Mouse (Mus musculus): ENCODE results near the gene Cacna2d4. TPM values are rescaled to one million over a fixed set of nuclear protein-coding genes. Genes with fewer than 3 reads are reported as not detected.

Gene Cacna2d4
- polyA plus RNA-seq, 1 experiment from 2014 or later: 0.19 TPM

DNA sequence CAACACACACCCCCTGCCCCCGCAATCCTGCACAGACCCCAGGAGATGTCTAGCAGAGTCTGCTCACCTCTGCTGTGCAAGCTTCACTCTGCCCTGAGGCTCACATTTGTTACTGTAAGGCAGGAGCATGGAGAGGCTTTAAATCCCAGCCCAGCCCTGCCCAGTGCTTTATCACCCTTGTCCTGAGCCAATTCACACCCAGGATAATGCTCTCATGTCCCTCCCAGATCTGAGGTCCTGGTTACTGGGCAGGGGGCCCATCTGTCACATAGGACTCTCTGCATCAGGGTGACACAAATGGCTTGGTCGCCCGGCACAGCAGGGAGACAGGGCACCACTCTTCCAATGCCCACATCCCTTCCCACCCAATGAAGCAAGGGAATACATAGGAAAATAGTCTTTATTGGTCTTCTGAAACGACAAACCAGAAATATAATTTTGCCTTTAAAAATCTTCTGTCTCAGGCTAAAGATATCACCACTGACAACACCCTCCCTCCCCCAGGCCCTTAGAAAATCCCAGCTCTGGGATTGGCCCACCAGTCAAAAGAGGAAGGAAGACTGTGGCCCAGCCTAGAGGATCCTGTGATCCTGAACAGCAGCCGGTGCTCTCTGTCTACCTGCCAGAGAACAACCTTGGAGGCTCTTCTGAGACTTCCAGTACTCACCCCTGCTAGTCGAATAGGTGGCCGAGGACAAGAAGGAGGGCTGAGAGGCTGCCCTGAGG lies 78.6 kb downstream of the Cacna2d4 start:
- no peak overlapping the region for H3K4me2 ChIP-seq
- H3K4me3 ChIP-seq: no peak overlapping the region
- H3K4me1 ChIP-seq: 0 out of 2 replicates have a peak, but pooled peaks cover 7% of the 10 kb centered on the region
- H3K9me3 ChIP-seq: peaks cover 5% of the 10 kb centered on the region; the same call in 1 of the 2 replicates
- WGBS: 34% methylated on average over 7 of the region's 7 CpGs
- no peak for ATAC-seq (ENCODE audit: borderline replicate concordance, extremely low read depth, low FRiP score, low TSS enrichment)
- H3K27me3 ChIP-seq: no peaks in the 10 kb centered on the region
- no peak overlapping the region for H3K9ac ChIP-seq
- H3K36me3 ChIP-seq: no peaks in the 10 kb centered on the region
- H3K27ac ChIP-seq: no peak overlapping the region

DNA sequence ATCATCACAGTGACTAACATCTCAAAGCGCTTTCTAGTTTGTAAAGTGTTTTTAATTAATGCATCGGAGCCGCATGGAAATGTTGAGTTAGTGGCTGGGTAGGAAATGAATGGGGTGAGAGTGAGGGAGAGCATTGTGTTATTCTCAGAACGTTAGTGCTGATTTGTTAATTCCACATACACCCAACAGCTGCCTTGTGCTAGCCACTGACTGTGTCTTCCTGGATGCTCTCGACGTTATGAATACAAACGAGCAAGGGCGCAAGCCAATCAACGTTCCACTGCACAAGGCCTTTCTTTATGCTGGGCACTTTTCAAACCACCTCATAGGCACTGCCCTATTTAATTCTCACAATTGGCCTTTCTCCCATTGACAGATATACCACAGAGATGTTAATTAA lies 82.4 kb downstream of the Cacna2d4 start:
- Histone ChIP-seq H3K9ac (no peak overlapping the region), H3K4me3 (no peak overlapping the region), H3K36me3 (no peaks in the 10 kb centered on the region), H3K4me1 (no peaks in the 10 kb centered on the region), H3K27me3 (0 out of 2 replicates have a peak, but pooled peaks cover 3% of the 10 kb centered on the region), H3K27ac (no peak overlapping the region), H3K9me3 (peaks cover 5% of the 10 kb centered on the region; the same call in 1 of the 2 replicates), H3K4me2 (no peak overlapping the region)
- ATAC-seq (ENCODE audit: borderline replicate concordance, extremely low read depth, low FRiP score, low TSS enrichment): no peak
- 79% methylated on average over 9 of the region's 9 CpGs for WGBS

DNA sequence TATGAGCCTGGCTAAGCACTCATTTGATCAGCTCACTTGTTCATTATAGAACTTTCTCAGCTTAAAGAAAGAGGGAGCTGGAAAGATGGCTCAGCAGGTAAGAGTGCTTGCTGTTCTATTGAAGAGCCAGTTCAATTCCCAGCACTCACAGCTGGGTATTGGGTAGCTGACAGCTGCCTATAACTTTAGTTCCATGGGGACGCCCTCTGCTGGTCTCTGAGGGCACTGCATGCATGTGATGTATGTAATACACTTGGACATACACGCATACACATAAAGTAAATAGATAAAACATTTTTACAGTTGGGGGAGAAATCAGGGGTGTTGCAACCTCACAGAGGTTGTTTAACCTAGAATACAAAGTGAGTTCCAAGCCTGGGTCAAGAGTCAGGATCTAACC lies 83.0 kb downstream of the Cacna2d4 start:
- 0 out of 2 replicates have a peak, but pooled peaks cover 7% of the 10 kb centered on the region for H3K27me3 ChIP-seq

DNA sequence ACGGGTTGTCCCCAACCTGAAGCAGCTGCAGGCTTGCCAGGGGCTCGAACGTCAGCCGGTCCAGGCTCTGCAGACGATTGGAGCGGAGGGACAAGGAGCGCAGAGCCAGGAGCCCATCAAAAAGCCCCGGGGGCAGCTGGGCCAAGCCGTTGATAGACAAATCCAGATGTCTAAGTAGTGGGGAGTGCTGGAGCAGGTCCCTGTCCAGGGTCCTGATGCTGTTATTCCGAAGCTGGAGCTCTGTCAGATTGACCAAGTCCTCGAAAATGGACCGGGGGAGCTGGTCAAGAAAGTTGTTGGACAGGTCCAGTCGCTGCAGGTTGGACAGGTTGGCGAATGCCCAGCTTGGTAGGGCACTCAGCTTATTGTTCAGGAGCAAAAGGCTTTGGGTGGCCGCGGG lies 84.2 kb downstream of the Cacna2d4 start:
- H3K4me3 ChIP-seq: no peak overlapping the region
- no peak overlapping the region for H3K9ac ChIP-seq
- no peaks in the 10 kb centered on the region for H3K4me1 ChIP-seq
- WGBS: 20% methylated on average over 16 of the region's 16 CpGs
- ATAC-seq (ENCODE audit: borderline replicate concordance, extremely low read depth, low FRiP score, low TSS enrichment): no peak
- peaks cover 5% of the 10 kb centered on the region; the same call in 1 of the 2 replicates for H3K9me3 ChIP-seq
- no peak overlapping the region for H3K4me2 ChIP-seq
- no peak overlapping the region for H3K27ac ChIP-seq
- H3K27me3 ChIP-seq: 0 out of 2 replicates have a peak, but pooled peaks cover 7% of the 10 kb centered on the region
- H3K36me3 ChIP-seq: no peaks in the 10 kb centered on the region

More for the DNA sequence above, 83.0 kb downstream of the Cacna2d4 start:
- peaks cover 5% of the 10 kb centered on the region; the same call in 1 of the 2 replicates for H3K9me3 ChIP-seq
- no peak overlapping the region for H3K9ac ChIP-seq
- no peak for ATAC-seq (ENCODE audit: borderline replicate concordance, extremely low read depth, low FRiP score, low TSS enrichment)
- H3K4me2 ChIP-seq: no peak overlapping the region
- no peak overlapping the region for H3K4me3 ChIP-seq
- H3K36me3 ChIP-seq: no peaks in the 10 kb centered on the region
- 76% methylated on average over 2 of the region's 2 CpGs for WGBS
- no peak overlapping the region for H3K27ac ChIP-seq
- no peaks in the 10 kb centered on the region for H3K4me1 ChIP-seq

DNA sequence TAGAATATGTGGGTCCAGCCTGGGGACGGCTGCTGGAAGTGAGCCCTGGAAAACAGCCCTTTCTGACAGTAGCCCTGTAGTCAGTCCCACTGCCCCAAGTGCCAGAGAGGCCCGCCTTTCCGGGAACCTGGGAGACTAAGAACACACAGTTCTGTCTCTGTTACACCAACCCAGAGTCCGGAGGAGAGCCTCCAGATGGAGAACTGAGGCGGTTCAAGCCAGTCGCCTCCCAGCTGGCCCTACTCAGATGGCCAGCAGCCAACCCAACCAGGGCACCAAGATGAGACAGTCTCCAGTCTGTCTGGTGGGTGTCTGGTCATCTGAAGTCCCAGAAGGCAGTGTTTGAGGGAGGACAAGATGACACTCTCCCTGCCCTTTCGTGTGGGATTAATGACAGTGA lies 85.4 kb downstream of the Cacna2d4 start:
- Histone ChIP-seq H3K4me1 (no peaks in the 10 kb centered on the region), H3K9me3 (peaks cover 5% of the 10 kb centered on the region; the same call in 1 of the 2 replicates), H3K27me3 (peaks cover 7% of the 10 kb centered on the region; the same call in 1 of the 2 replicates), H3K4me3 (no peak overlapping the region), H3K9ac (no peak overlapping the region), H3K27ac (no peak overlapping the region), H3K36me3 (no peaks in the 10 kb centered on the region), H3K4me2 (no peak overlapping the region)
- ATAC-seq (ENCODE audit: borderline replicate concordance, extremely low read depth, low FRiP score, low TSS enrichment): no peak
- WGBS: 60% methylated on average over 7 of the region's 7 CpGs

DNA sequence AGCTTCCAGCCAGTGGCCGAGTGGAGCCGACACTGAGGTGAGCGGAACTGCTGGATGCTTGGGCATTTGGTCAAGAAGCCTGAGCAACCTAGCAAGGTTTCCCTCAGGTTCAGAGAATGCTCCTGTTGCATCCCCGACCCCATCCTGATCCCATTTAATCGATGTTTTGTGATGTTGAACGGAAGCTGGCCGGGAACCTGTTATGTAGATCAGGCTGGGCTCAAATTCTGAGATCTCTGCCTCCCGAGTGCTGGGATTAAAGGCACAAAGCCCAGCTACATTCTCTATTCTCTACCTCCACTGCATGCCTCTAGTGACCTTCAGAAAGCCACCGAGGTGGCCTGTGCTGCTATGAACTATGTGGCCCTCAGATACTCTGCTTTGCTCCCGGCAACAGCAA lies 88.5 kb downstream of the Cacna2d4 start:
- Histone ChIP-seq H3K4me2 (no peak overlapping the region), H3K4me3 (no peak overlapping the region), H3K27ac (no peak overlapping the region), H3K9me3 (no peaks in the 10 kb centered on the region), H3K27me3 (peaks cover 35% of the 10 kb centered on the region), H3K4me1 (peaks cover 16% of the 10 kb centered on the region), H3K36me3 (no peaks in the 10 kb centered on the region), H3K9ac (no peak overlapping the region)
- no peak for ATAC-seq (ENCODE audit: borderline replicate concordance, extremely low read depth, low FRiP score, low TSS enrichment)
- WGBS: 66% methylated on average over 10 of the region's 10 CpGs

DNA sequence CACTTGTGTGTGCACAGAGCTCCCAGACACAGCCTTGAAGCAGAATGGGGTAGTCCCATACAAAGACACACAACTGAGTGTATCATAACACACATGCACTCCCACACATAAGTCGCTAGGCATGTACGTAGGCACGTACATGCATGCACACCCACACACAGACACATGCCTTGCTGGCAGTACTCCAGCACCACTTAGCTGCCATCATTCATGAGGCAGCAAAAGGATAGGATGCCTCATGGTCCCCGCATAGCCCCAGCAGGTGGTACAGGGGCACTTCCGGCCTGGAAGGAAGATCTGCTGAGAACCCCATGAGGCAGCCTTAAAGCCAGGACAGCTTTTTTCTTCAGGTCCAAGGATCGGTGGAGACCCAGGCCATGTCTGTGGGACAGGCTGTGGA lies 89.7 kb downstream of the Cacna2d4 start:
- Histone ChIP-seq H3K9ac (no peak overlapping the region), H3K9me3 (no peaks in the 10 kb centered on the region), H3K27ac (no peak overlapping the region), H3K36me3 (no peaks in the 10 kb centered on the region), H3K4me1 (peaks cover 27% of the 10 kb centered on the region), H3K4me2 (no peak overlapping the region), H3K4me3 (no peak overlapping the region), H3K27me3 (peaks cover 44% of the 10 kb centered on the region)
- 65% methylated on average over 6 of the region's 6 CpGs for WGBS
- no peak for ATAC-seq (ENCODE audit: borderline replicate concordance, extremely low read depth, low FRiP score, low TSS enrichment)

DNA sequence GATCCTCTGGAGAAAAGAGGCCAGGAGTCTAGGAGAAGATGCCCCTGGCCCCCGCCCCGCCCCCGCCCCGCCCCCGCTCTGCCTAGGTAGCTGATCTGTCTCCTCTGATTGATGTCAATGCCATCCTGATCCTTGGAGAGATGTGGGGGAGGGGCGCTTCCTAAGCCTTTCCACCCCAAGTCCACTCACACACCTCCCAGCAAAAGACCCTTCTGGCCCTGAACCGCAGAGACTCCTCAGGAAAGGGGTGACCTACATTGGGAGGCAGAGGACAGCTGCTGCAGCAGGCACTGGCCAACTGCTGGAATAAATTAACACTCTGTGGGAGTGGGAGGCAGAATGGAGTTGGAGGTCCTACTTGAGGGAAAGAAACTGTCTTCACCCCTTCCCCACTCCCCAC lies 90.2 kb downstream of the Cacna2d4 start:
- no peak overlapping the region for H3K4me2 ChIP-seq
- H3K9me3 ChIP-seq: no peaks in the 10 kb centered on the region
- no peak overlapping the region for H3K27ac ChIP-seq
- no peak overlapping the region for H3K9ac ChIP-seq
- peaks cover 28% of the 10 kb centered on the region for H3K4me1 ChIP-seq
- peaks cover 49% of the 10 kb centered on the region for H3K27me3 ChIP-seq
- no peak for ATAC-seq (ENCODE audit: borderline replicate concordance, extremely low read depth, low FRiP score, low TSS enrichment)
- no peak overlapping the region for H3K4me3 ChIP-seq
- H3K36me3 ChIP-seq: no peaks in the 10 kb centered on the region
- 22% methylated on average over 6 of the region's 7 CpGs for WGBS

DNA sequence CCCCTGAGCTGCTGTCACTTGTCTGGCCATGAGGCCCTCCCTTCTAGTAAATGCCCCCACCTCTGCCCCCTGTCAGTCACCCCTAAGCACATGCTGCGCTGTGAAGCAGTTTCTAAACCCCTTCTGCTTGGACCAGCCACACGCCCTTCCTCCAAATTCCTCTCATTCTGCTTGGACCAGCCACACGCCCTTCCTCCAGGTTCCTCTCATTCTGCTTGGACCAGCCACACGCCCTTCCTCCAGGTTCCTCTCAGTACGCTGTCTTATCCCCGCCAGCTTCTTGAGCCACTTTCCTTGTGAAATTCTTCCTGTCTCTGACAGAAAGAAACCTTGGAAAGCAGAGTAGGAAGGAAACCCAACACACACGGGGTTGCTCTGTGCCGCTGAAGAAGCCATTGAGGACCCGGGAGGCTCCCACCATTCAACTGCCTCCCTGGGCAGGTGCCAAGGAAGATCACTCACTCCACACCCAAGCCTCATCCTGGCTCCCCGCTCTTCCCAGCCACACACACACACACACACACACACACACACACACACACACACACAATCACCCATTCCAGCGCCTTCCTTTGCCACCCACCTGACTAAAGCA lies 92.3 kb downstream of the Cacna2d4 start:
- no peak for ATAC-seq (ENCODE audit: borderline replicate concordance, extremely low read depth, low FRiP score, low TSS enrichment)
- peaks cover 56% of the 10 kb centered on the region for H3K27me3 ChIP-seq
- H3K4me1 ChIP-seq: peaks cover 37% of the 10 kb centered on the region
- H3K9ac ChIP-seq: no peak overlapping the region
- WGBS: 6% methylated on average over 11 of the region's 11 CpGs
- no peaks in the 10 kb centered on the region for H3K36me3 ChIP-seq
- no peak overlapping the region for H3K27ac ChIP-seq
- no peak overlapping the region for H3K4me3 ChIP-seq
- H3K4me2 ChIP-seq: peak overlapping the region; percentile 27; the same call in 1 of the 2 replicates
- no peaks in the 10 kb centered on the region for H3K9me3 ChIP-seq

DNA sequence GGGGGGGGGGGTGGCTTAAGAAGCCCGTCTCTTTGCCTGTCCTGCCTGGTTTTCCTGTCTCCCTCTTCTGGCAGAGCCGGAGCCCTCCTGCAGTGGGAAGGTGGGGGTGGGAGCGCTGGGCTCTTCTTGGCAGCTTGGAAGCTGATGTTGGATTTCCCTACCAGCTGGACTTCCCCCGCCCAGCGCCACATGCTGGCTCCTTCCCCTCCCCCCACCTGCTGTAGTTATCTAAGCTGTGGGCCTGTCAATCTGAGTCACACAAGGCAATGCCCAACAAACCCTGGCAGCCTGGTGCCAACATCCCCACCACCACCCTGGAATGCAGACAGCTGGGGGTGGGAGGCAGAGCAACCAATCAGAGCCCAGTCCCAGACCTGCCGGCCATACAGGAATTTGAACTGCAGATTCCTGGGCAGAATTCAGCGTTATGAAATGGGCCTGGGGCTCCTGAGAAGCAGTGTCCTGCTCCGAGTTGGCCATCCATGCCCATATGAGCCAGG lies 92.9 kb downstream of the Cacna2d4 start:
- ATAC-seq (ENCODE audit: borderline replicate concordance, extremely low read depth, low FRiP score, low TSS enrichment): no peak
- H3K4me1 ChIP-seq: peaks cover 37% of the 10 kb centered on the region
- WGBS: 4% methylated on average over 8 of the region's 8 CpGs
- no peak overlapping the region for H3K27ac ChIP-seq
- H3K27me3 ChIP-seq: peaks cover 52% of the 10 kb centered on the region
- H3K9me3 ChIP-seq: no peaks in the 10 kb centered on the region
- peak overlapping the region; percentile 27; the same call in 1 of the 2 replicates for H3K4me2 ChIP-seq
- no peak overlapping the region for H3K9ac ChIP-seq
- no peaks in the 10 kb centered on the region for H3K36me3 ChIP-seq
- H3K4me3 ChIP-seq: no peak overlapping the region

DNA sequence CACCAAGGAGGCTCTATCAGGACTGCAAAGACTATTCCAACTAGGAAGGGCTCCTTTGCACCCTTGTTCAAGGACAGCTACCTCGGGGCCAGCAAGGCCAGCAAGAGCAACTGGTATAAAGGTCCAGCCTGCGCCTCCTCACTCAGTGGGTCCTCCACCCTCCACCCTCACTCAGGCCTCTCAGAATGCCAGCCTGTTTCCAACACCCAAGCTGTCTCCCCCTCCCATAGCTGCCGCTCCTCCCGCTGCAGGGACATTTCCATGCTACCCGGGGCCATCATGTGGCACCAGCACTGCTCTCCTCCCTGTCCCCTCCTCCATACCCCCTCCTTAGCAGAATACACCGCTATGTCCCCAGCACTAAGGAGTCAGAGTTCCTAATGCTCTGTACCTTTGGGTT lies 93.6 kb downstream of the Cacna2d4 start:
- Histone ChIP-seq H3K27ac (no peak overlapping the region), H3K4me1 (peaks cover 37% of the 10 kb centered on the region), H3K9ac (no peak overlapping the region), H3K9me3 (no peaks in the 10 kb centered on the region), H3K4me2 (peak overlapping the region; percentile 52), H3K4me3 (no peak overlapping the region; the same call in 1 of the 2 replicates), H3K27me3 (peaks cover 52% of the 10 kb centered on the region), H3K36me3 (no peaks in the 10 kb centered on the region)
- no peak for ATAC-seq (ENCODE audit: borderline replicate concordance, extremely low read depth, low FRiP score, low TSS enrichment)
- WGBS: 8% methylated on average over 6 of the region's 6 CpGs

DNA sequence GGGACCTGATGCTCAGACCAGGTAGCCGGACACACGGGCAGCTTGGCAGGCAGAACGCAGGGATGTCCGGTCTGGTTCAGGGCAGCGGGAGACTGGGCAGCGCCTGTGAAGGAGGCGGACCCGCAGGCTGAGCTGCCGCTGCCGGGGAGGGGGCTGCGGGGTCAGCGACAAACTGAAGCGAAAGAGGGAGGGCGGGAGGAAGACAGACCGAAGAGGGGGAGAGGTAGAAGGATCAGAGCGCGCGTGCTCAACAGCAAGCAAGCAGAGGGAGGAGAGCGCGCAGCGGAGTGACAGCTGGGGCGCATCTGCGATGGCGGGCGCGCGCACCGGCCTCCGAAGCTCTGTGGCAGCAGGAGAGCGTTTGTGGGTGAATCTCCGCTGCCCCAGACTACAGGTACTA lies 94.2 kb downstream of the Cacna2d4 start, which contains the start of gene Lrtm2:
Gene Lrtm2 (minus strand): TSS at position 261 of the 400 bp plus-strand sequence.
- Histone ChIP-seq H3K27me3 (peaks cover 52% of the 10 kb centered on the region), H3K9me3 (no peaks in the 10 kb centered on the region), H3K4me2 (peak within 1 kb of the TSS; percentile 52), H3K4me3 (peak within 1 kb of the TSS; percentile 30), H3K27ac (no peak within 1 kb of the TSS), H3K36me3 (no peaks in the 10 kb centered on the region), H3K4me1 (peaks cover 37% of the 10 kb centered on the region), H3K9ac (no peak within 1 kb of the TSS)
- 3% methylated on average over 31 of the region's 31 CpGs for WGBS
- no peak for ATAC-seq (ENCODE audit: borderline replicate concordance, extremely low read depth, low FRiP score, low TSS enrichment)
